Mouse (Mus musculus) liver, embryonic 11.5 days (tissue): ENCODE results near the gene H1foo. TPM values are rescaled to one million over a fixed set of nuclear protein-coding genes. Genes with fewer than 3 reads are reported as not detected.
A peak's percentile ranks its signal among the peaks of the same experiment; 100 is the strongest.

Experiments used
- ATAC-seq: fragments of 200-750 bp; cut with Nextera tagmentation; replicated peaks from 2 replicates; pipeline ENCODE4 v1.8.0; 2017; ENCODE audit warnings: moderate number of reproducible peaks, mild to moderate bottlenecking, moderate TSS enrichment, moderate library complexity; ENCODE audit not compliant: low FRiP score
- DNase-seq: peaks from one replicate; pipeline ENCODE4 v3.0.0-alpha.2; 2017; ENCODE audit warnings: low spot score
- H3K27ac ChIP-seq: fragments of 300-500 bp; sonication (generic); 2 replicates; pipeline ENCODE4 v1.5.1; 2014; ENCODE audit warnings: mild to moderate bottlenecking, low read depth, low read length, control low read depth
- H3K27me3 ChIP-seq: fragments of 300-500 bp; sonication (generic); replicated peaks from 2 replicates; pipeline ENCODE4 v1.6.1; 2014; ENCODE audit warnings: low read length, mixed read lengths; ENCODE audit not compliant: control insufficient read depth, insufficient read depth
- H3K36me3 ChIP-seq: fragments of 300-500 bp; sonication (generic); 2 replicates; pipeline ENCODE4 v1.6.1; 2014; ENCODE audit warnings: mild to moderate bottlenecking, low read length, moderate library complexity, mixed read lengths; ENCODE audit not compliant: control insufficient read depth, insufficient read depth
- H3K4me1 ChIP-seq: fragments of 300-500 bp; sonication (generic); replicated peaks from 2 replicates; pipeline ENCODE4 v1.6.1; 2014; ENCODE audit warnings: low read length, mixed read lengths; ENCODE audit not compliant: control insufficient read depth, insufficient read depth
- H3K4me2 ChIP-seq: fragments of 300-500 bp; sonication (generic); 2 replicates; pipeline ENCODE4 v1.6.1; 2014; ENCODE audit warnings: mild to moderate bottlenecking, control low read depth, moderate library complexity
- H3K4me3 ChIP-seq: fragments of 300-500 bp; sonication (generic); 2 replicates; pipeline ENCODE4 v1.5.1; 2014; ENCODE audit warnings: low read depth, low read length, control low read depth
- H3K9ac ChIP-seq: fragments of 300-500 bp; sonication (generic); 2 replicates; pipeline ENCODE4 v1.6.1; 2014; ENCODE audit warnings: low read depth, low read length, control low read depth
- H3K9me3 ChIP-seq: fragments of 300-500 bp; sonication (generic); 2 replicates; pipeline ENCODE4 v1.6.1; 2016; ENCODE audit warnings: low read length, inconsistent platforms, mixed read lengths; ENCODE audit not compliant: control insufficient read depth
- WGBS: fragments of 180-500 bp; shearing (Covaris S2); extraction: QIAGEN DNeasy Blood & Tissue Kit; methylation state at CpG from one replicate; pipeline ENCODE4 v1.1.7; 2014; 5-methylcytosine and 5-hydroxymethylcytosine counted together
- polyA plus RNA-seq: library from polyadenylated mRNA; unstranded; fragments of >200 nt; fragmentation: Nextera tagmentation; extraction: Ambion mirVana; gene quantifications from 2 replicates; pipeline ENCODE4 v1.2.1, GENCODE M21; 2014

The H1foo gene
- polyA plus RNA-seq, 1 experiment from 2014 or later = not detected

DNA sequence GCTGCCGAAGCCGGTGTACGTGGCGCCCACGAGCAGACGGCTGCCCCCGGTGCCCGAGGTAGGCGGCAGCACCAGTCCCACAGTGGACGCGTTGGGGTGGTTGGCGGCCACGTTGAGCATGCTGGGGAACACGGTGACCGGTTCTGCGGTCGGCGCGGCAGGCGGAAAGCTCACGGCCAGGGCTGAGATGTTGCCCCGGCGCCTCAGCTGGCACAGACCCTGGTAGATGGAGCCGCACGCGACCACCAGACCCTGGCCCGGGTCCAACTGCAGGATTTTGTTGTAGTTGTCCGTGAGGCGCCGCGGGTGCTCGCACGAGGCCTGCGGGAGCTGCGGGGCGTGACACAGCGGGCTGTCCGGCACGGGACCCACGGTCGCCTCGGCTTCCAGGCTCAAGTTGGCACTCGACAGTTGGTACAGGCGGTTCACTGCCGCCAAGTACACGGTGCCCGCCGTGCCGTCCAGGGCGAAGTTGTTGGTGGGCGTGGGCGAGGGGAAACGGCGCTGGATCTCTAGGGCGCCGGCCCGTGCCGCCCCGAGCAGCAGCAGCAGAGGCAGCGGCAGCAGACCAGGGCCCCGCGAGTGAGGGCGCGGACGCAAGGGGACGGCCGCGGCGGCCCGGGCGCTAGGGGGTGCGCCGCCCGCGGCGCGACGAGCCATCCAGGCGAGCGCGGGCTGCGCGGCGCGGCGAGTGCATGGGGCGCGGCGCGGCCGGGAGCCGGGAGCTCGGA is 49.6 kb downstream of the H1foo start:
- ATAC-seq = peak; percentile 43

GRCm38 (mm10) chr6:115994877-115995520 is 50.3 kb downstream of the H1foo start, which contains the start of gene Plxnd1:
Gene Plxnd1 (minus strand): TSS chr6:115995005.
- Histone ChIP-seq H3K4me1 (peaks cover 43% of the 10 kb centered on the region), H3K36me3 (0 out of 2 replicates have a peak, but pooled peaks cover 2% of the 10 kb centered on the region), H3K4me3 (peak within 1 kb of the TSS; percentile 70), H3K9ac (peak within 1 kb of the TSS; percentile 63), H3K9me3 (no peaks in the 10 kb centered on the region), H3K27me3 (peaks cover 38% of the 10 kb centered on the region), H3K27ac (peak within 1 kb of the TSS; percentile 75), H3K4me2 (peak within 1 kb of the TSS; percentile 98)
- ATAC-seq = peak; percentile 84
- 2% methylated on average over 39 of the region's 51 CpGs for WGBS
- DNase-seq = peak; percentile 95

More for the DNA sequence above, 49.6 kb downstream of the H1foo start:
- H3K27me3 ChIP-seq = peaks cover 38% of the 10 kb centered on the region
- H3K36me3 ChIP-seq = 0 out of 2 replicates have a peak, but pooled peaks cover 2% of the 10 kb centered on the region
- H3K9me3 ChIP-seq = no peaks in the 10 kb centered on the region
- peaks cover 43% of the 10 kb centered on the region for H3K4me1 ChIP-seq
- WGBS = 1% methylated on average over 69 of the region's 93 CpGs
- peak overlapping the region; percentile 70 for H3K4me3 ChIP-seq
- peak; percentile 66 for DNase-seq
- peak overlapping the region; percentile 63 for H3K9ac ChIP-seq
- H3K4me2 ChIP-seq = peak overlapping the region; percentile 98
- H3K27ac ChIP-seq = peak overlapping the region; percentile 15; the same call in 1 of the 2 replicates

DNA sequence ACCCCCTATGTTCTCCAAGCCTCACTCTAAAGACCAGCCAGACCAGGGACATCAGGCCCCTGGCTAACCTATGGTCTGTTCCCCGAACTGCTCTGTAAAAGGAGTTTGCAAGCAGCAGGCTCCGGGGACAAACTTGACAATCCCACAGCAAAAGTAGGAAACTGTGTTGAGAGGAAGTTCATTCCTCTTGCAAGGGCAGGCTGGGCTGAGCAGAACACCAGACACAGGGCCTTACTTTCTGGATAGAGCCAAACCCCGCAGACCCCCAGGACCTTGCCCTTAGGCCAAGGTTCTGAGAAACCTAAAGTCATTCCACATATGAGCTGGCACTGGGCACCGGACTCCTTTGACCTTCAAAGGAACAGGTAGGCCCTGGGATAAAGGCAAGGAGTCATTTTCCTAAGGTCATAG is 50.8 kb downstream of the H1foo start:
- WGBS = 46% methylated on average over 4 of the region's 4 CpGs
- peak overlapping the region; percentile 98 for H3K4me2 ChIP-seq
- peak overlapping the region; percentile 75 for H3K27ac ChIP-seq
- 0 out of 2 replicates have a peak, but pooled peaks cover 2% of the 10 kb centered on the region for H3K36me3 ChIP-seq
- H3K9ac ChIP-seq = no peak overlapping the region
- peaks cover 38% of the 10 kb centered on the region for H3K27me3 ChIP-seq
- H3K4me3 ChIP-seq = peak overlapping the region; percentile 70
- peaks cover 43% of the 10 kb centered on the region for H3K4me1 ChIP-seq
- ATAC-seq (no peak), DNase-seq (no peak)
- no peaks in the 10 kb centered on the region for H3K9me3 ChIP-seq

DNA sequence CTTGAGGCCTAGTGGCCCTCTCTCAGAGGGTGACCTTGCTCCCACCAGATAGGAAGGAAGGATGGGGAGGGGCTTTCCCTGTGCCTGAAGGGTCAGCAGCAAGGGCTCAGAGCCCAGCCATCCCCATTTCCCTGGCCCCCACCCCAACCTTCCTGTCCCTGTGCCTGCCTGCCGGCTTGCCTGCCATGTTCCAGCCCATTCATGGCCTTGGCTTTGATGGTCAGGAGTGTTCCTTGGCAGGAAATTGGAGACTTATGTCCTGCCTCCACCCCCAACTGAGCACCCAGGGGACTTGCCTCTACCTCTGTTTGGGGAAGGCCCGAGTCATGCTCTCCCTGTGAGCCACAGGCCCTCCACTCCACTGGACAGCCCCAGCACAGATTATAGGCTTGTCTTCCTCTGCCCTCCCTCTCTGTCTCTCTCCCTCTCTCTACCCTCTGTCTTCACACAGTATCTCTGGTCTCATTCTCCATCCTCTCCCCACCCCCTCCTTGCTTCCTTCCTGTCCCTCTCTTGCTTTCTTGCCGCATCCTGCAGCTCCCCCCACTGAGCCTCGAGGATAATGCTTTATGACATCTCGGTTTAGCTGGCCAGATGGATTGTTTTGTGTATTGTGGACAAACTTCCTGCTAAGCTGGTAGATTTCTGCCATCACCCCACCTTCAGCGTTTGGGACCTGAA is 51.6 kb downstream of the H1foo start:
- Histone ChIP-seq H3K36me3 (0 out of 2 replicates have a peak, but pooled peaks cover 2% of the 10 kb centered on the region), H3K4me2 (peak overlapping the region; percentile 98; the same call in 1 of the 2 replicates), H3K9ac (no peak overlapping the region), H3K27me3 (peaks cover 33% of the 10 kb centered on the region), H3K9me3 (no peaks in the 10 kb centered on the region), H3K4me1 (peaks cover 40% of the 10 kb centered on the region), H3K4me3 (no peak overlapping the region), H3K27ac (peak overlapping the region; percentile 75; the same call in 1 of the 2 replicates)
- WGBS = 27% methylated on average over 6 of the region's 6 CpGs
- 0 out of 2 replicates have a peak, but pooled peaks have one; percentile 4 for ATAC-seq
- no peak for DNase-seq

GRCm38 (mm10) chr6:115997726-115998311 is 53.1 kb downstream of the H1foo start:
- 30% methylated on average over 3 of the region's 3 CpGs for WGBS
- Histone ChIP-seq H3K27ac (peak overlapping the region; percentile 8; the same call in 1 of the 2 replicates), H3K4me2 (no peak overlapping the region), H3K9ac (no peak overlapping the region), H3K27me3 (peaks cover 18% of the 10 kb centered on the region), H3K9me3 (no peaks in the 10 kb centered on the region), H3K4me3 (no peak overlapping the region), H3K4me1 (peaks cover 44% of the 10 kb centered on the region), H3K36me3 (no peaks in the 10 kb centered on the region)
- ATAC-seq (no peak), DNase-seq (no peak)

GRCm38 (mm10) chr6:115998758-115999157 is 54.0 kb downstream of the H1foo start:
- H3K4me2 ChIP-seq = no peak overlapping the region
- H3K27ac ChIP-seq = no peak overlapping the region
- H3K9ac ChIP-seq = no peak overlapping the region

DNA sequence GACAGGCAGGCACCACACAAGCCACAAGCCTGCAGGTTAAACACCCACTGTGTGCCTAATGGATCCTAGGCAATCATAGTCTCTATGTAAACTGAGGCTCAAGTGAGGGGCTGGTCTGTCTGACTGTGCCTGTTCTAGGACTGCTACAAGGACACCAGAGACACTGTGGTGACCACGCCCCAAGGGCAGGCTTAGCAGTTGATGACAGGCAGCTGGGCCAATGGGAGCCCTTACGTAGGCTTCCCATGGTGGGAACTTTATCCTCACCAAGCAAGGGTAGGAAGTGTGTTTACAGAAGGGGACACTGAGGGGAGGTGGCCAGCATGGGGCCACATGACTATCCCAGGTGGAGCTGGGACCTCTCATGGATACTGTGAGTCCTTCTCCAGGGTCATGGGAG is 54.5 kb downstream of the H1foo start:
- Histone ChIP-seq H3K9me3 (no peaks in the 10 kb centered on the region), H3K4me1 (peaks cover 41% of the 10 kb centered on the region), H3K4me3 (no peak overlapping the region), H3K9ac (no peak overlapping the region), H3K4me2 (no peak overlapping the region), H3K27ac (no peak overlapping the region), H3K27me3 (peaks cover 4% of the 10 kb centered on the region), H3K36me3 (no peaks in the 10 kb centered on the region)
- DNase-seq (no peak), ATAC-seq (no peak; the same call in 1 of the 2 replicates)
- WGBS = 74% methylated on average over 2 of the region's 2 CpGs

More at GRCm38 (mm10) chr6:115998758-115999157, 54.0 kb downstream of the H1foo start:
- no peak for ATAC-seq
- H3K4me1 ChIP-seq = peaks cover 41% of the 10 kb centered on the region
- no peak overlapping the region for H3K4me3 ChIP-seq
- H3K27me3 ChIP-seq = peaks cover 9% of the 10 kb centered on the region
- WGBS = 77% methylated on average over 7 of the region's 7 CpGs
- H3K36me3 ChIP-seq = no peaks in the 10 kb centered on the region
- DNase-seq = no peak
- no peaks in the 10 kb centered on the region for H3K9me3 ChIP-seq
